Mouse (Mus musculus) liver, embryonic 13.5 days (tissue): ENCODE measurements around the gene Ddr2. TPM values are rescaled to one million over a fixed set of nuclear protein-coding genes. Genes with fewer than 3 reads are reported as not detected.
"Not testable (repeated sequence)": the region's sequence is repeated elsewhere in the genome, so short reads cannot be mapped to it uniquely, and the experiment has no call there.

Experiments
- ATAC-seq: fragments of 200-750 bp; cut with Nextera tagmentation; 2 replicates; pipeline ENCODE4 v1.8.0; 2017; ENCODE audit warnings: low read depth, mild to moderate bottlenecking, moderate number of reproducible peaks, moderate library complexity
- DNase-seq: peaks from one replicate; pipeline ENCODE4 v3.0.0; 2022
- H3K27ac ChIP-seq: fragments of 300-500 bp; sonication (generic); 2 replicates; pipeline ENCODE4 v1.5.1; 2015; ENCODE audit warnings: moderate library complexity, mild to moderate bottlenecking, inconsistent platforms
- H3K27me3 ChIP-seq: fragments of 300-500 bp; sonication (generic); 2 replicates; pipeline ENCODE4 v1.6.1; 2015; ENCODE audit warnings: mild to moderate bottlenecking, inconsistent platforms
- H3K36me3 ChIP-seq: fragments of 300-500 bp; sonication (generic); 2 replicates; pipeline ENCODE4 v1.6.1; 2015; ENCODE audit warnings: mild to moderate bottlenecking, inconsistent platforms
- H3K4me1 ChIP-seq: fragments of 300-500 bp; sonication (generic); replicated peaks from 2 replicates; pipeline ENCODE4 v1.6.1; 2015; ENCODE audit warnings: inconsistent platforms
- H3K4me2 ChIP-seq: fragments of 300-500 bp; sonication (generic); 2 replicates; pipeline ENCODE4 v1.6.1; 2015; ENCODE audit warnings: inconsistent platforms, mild to moderate bottlenecking, moderate library complexity
- H3K4me3 ChIP-seq: fragments of 300-500 bp; sonication (generic); replicated peaks from 2 replicates; pipeline ENCODE4 v1.5.1; 2015; ENCODE audit warnings: mild to moderate bottlenecking, inconsistent platforms
- H3K9ac ChIP-seq: fragments of 300-500 bp; sonication (generic); 2 replicates; pipeline ENCODE4 v1.6.1; 2015; ENCODE audit warnings: mild to moderate bottlenecking, inconsistent platforms
- H3K9me3 ChIP-seq: fragments of 300-500 bp; sonication (generic); replicated peaks from 2 replicates; pipeline ENCODE4 v1.6.1; 2016; ENCODE audit warnings: inconsistent platforms
- WGBS: fragments of 180-500 bp; shearing (Covaris S2); methylation state at CpG from one replicate; pipeline ENCODE4 v1.1.7; 2015; ENCODE audit not compliant: insufficient replicate concordance; 5-methylcytosine and 5-hydroxymethylcytosine counted together
- polyA plus RNA-seq: library from polyadenylated mRNA; unstranded; fragments of >200 nt; fragmentation: Nextera tagmentation; extraction: Ambion mirVana; gene quantifications from 2 replicates; pipeline ENCODE4 v1.2.1, GENCODE M21; 2015

Gene Ddr2
- polyA plus RNA-seq, 1 experiment from 2014 or later, result 1.7 TPM

GRCm38 (mm10) chr1:170034961-170035360 is 75.6 kb downstream of the Ddr2 start:
- H3K4me3 ChIP-seq, result no peak overlapping the region
- ATAC-seq, result no peak
- 63% methylated on average over 4 of the region's 4 CpGs for WGBS

DNA sequence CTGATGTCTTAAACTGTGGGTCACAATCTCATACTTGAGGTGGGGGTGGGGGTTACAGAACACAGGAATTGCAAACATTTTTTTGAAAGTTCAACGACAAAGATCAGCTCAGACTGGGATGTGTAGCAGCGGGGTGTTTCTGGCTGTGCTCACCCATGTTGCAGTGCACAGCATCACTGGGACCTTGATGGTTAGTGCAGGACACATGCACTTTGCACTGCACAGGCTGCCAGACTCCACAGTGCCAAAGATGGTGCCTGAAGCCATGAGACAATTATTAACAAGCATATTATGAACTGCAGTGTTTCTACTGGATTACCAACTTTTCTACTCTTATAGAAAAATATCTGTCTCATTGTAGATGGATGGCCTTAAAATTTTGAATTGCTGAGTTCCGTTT is 78.9 kb downstream of the Ddr2 start:
- Histone ChIP-seq H3K27me3 (no peaks in the 10 kb centered on the region), H3K27ac (no peak overlapping the region), H3K4me1 (no peaks in the 10 kb centered on the region), H3K36me3 (no peaks in the 10 kb centered on the region), H3K9ac (no peak overlapping the region), H3K4me3 (no peak overlapping the region), H3K4me2 (no peak overlapping the region), H3K9me3 (no peaks in the 10 kb centered on the region)
- ATAC-seq (no peak), DNase-seq (no peak)
- WGBS, result 64% methylated on average over 3 of the region's 3 CpGs

More at GRCm38 (mm10) chr1:170034961-170035360, 75.6 kb downstream of the Ddr2 start:
- Histone ChIP-seq H3K4me1 (no peaks in the 10 kb centered on the region), H3K9ac (no peak overlapping the region), H3K9me3 (no peaks in the 10 kb centered on the region), H3K4me2 (no peak overlapping the region), H3K27me3 (no peaks in the 10 kb centered on the region), H3K36me3 (no peaks in the 10 kb centered on the region), H3K27ac (no peak overlapping the region)
- DNase-seq, result no peak

GRCm38 (mm10) chr1:170014784-170015183 is 95.8 kb downstream of the Ddr2 start:
- no peak overlapping the region for H3K9ac ChIP-seq
- H3K9me3 ChIP-seq, result peaks cover 39% of the 10 kb centered on the region

DNA sequence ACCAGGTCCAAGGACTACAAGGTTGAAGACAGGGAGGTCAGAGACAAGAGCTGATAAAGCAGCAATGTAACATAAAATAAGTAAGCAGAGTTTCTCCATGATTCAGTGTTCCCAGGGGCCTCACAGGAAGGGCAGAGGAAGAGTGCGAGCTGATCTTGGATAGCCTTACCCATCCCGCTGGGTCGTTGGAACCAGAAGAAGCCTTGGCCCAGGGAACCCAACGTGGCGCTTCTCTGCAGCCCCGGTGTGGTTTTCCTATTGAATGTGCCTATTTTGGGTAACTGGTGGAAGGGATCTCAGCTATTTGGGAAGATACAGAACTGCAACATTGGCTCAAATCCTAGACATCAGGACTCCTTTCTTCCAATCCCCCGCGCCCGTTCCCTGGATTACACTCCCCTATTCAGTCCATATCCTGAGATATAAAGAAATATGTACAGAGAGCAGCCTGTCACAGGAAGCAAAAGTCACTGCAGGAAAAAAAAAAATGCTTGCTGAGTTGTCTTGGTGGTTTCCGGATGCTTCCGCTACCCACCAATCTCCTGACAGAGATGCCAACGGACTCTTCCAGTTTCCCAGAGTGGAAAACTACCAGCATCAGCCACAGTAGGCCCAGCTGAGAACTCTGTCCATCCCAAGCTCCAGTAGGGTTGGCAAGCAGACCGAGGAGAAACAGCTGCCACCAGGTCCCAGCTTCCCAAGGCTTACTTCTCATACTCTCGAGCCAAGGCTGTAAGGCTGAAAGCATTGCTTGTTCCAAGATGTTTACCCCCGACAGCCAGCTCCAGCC is 99.7 kb downstream of the Ddr2 start:
- no peak for ATAC-seq

More at GRCm38 (mm10) chr1:170014784-170015183, 95.8 kb downstream of the Ddr2 start:
- no peak for DNase-seq
- no peak for ATAC-seq
- no peak overlapping the region for H3K4me3 ChIP-seq
- H3K27me3 ChIP-seq, result no peaks in the 10 kb centered on the region
- no peak overlapping the region for H3K27ac ChIP-seq
- WGBS, result 71% methylated on average over 3 of the region's 3 CpGs
- H3K4me2 ChIP-seq, result no peak overlapping the region
- H3K36me3 ChIP-seq, result no peaks in the 10 kb centered on the region
- H3K4me1 ChIP-seq, result no peaks in the 10 kb centered on the region

GRCm38 (mm10) chr1:170009296-170009695 is 101.3 kb downstream of the Ddr2 start:
- WGBS, result 80% methylated on average over 1 of the region's 1 CpGs
- Histone ChIP-seq H3K4me3 (no peak overlapping the region), H3K27ac (no peak overlapping the region), H3K9me3 (no peaks in the 10 kb centered on the region), H3K9ac (no peak overlapping the region), H3K4me2 (no peak overlapping the region), H3K27me3 (no peaks in the 10 kb centered on the region), H3K4me1 (no peaks in the 10 kb centered on the region), H3K36me3 (no peaks in the 10 kb centered on the region)
- DNase-seq, result no peak
- no peak for ATAC-seq

More for the DNA sequence above, 99.7 kb downstream of the Ddr2 start:
- peaks cover 6% of the 10 kb centered on the region for H3K9me3 ChIP-seq
- H3K36me3 ChIP-seq, result no peaks in the 10 kb centered on the region
- no peaks in the 10 kb centered on the region for H3K4me1 ChIP-seq
- 77% methylated on average over 15 of the region's 15 CpGs for WGBS
- H3K4me3 ChIP-seq, result no peak overlapping the region
- no peak for DNase-seq
- no peaks in the 10 kb centered on the region for H3K27me3 ChIP-seq
- H3K9ac ChIP-seq, result no peak overlapping the region
- H3K27ac ChIP-seq, result no peak overlapping the region
- H3K4me2 ChIP-seq, result no peak overlapping the region

DNA sequence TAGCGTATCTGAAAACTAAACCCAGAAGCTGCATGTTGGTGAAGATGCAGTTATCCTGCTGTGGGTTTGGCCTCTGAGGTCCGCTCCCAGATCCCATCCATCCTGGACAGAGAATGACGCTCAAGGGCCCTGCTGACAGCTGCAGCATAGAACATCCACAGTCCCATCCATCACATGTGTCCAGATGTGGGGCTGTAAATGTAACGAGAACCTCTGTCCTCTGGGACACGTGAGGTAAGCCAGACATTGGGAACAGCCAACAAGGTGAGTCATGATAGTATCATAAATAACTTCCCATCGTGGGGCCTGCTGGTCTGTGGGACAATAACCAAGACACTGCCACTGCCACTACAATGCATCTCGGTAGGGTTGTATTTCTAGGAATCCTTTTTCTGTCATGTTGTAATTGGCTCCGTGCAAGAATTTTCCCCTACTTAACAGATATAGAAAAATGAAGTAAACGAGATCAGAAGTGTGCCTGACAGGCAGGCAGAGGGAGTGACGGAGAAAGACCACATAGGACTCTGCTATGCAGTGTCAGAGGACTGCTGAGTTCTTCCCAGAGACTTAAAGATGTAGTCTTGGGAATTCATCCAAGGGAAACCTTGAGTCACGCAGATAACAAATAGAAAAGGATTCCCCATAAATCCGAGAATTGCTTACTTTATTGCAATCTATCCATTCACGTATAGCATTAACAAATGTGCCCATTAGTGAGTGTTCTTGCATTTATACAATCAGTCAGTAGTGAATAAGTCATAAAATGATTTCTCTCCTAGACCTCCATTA is 101.9 kb downstream of the Ddr2 start:
- ATAC-seq (no peak), DNase-seq (no peak)
- H3K9ac ChIP-seq, result no peak overlapping the region
- no peak overlapping the region for H3K27ac ChIP-seq
- H3K4me1 ChIP-seq, result no peaks in the 10 kb centered on the region
- 61% methylated on average over 13 of the region's 13 CpGs for WGBS
- no peaks in the 10 kb centered on the region for H3K9me3 ChIP-seq
- H3K27me3 ChIP-seq, result no peaks in the 10 kb centered on the region
- H3K4me3 ChIP-seq, result no peak overlapping the region
- no peaks in the 10 kb centered on the region for H3K36me3 ChIP-seq
- no peak overlapping the region for H3K4me2 ChIP-seq

DNA sequence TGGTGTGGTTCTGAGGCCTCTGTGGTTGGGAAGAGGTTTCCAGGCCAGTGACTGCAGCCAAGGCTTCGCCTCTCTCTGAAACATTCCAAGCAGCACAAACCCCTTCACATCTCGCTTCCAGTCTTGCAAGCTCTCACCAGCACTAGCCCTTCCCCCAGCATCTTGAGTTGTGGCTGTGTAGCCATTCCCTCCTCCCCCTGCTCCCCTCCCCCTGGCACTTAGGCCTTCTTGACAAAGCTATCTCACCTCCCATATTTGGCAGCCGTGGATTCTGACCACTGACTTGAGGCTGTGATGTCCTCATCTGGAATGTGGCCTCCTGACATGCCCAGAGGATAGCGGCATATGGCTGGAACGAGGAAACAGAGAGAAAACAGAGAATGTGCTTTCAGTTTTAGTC is 104.0 kb downstream of the Ddr2 start:
- DNase-seq, result no peak
- H3K36me3 ChIP-seq, result no peaks in the 10 kb centered on the region
- no peak overlapping the region for H3K9ac ChIP-seq
- H3K4me1 ChIP-seq, result no peaks in the 10 kb centered on the region
- H3K27me3 ChIP-seq, result no peaks in the 10 kb centered on the region
- H3K4me2 ChIP-seq, result no peak overlapping the region
- H3K27ac ChIP-seq, result no peak overlapping the region
- 47% methylated on average over 5 of the region's 5 CpGs for WGBS
- no peak overlapping the region for H3K4me3 ChIP-seq
- H3K9me3 ChIP-seq, result no peaks in the 10 kb centered on the region
- ATAC-seq, result no peak

DNA sequence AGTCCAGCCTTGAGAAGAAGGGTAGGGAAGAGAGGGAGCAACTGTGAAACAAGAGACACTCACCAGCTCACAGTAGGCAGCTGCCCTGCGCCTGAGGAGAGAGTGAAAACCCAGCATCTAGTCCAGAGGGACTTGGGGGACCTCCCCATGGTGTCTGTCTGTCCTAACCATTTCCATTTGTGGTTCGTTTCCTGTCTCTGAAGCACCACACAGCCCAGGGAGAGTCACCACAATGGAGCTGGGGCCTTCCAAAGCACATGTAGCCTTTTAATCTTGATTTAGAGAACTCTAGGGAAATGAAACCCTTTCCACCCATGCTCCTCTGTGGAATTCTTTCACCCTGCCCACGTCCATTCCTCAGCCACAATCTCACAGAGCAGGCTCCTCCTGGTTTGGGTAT is 105.3 kb downstream of the Ddr2 start:
- no peaks in the 10 kb centered on the region for H3K9me3 ChIP-seq
- H3K4me2 ChIP-seq, result no peak overlapping the region
- no peak overlapping the region for H3K27ac ChIP-seq
- no peaks in the 10 kb centered on the region for H3K4me1 ChIP-seq
- H3K27me3 ChIP-seq, result no peaks in the 10 kb centered on the region
- no peaks in the 10 kb centered on the region for H3K36me3 ChIP-seq
- H3K9ac ChIP-seq, result no peak overlapping the region
- no peak overlapping the region for H3K4me3 ChIP-seq
- DNase-seq, result no peak
- ATAC-seq, result no peak
- 40% methylated on average over 3 of the region's 3 CpGs for WGBS

GRCm38 (mm10) chr1:169993901-169994300 is 116.7 kb downstream of the Ddr2 start:
- not testable (repeated sequence) for H3K4me2 ChIP-seq, ATAC-seq, H3K9ac ChIP-seq, H3K4me3 ChIP-seq, H3K4me1 ChIP-seq, H3K27ac ChIP-seq, DNase-seq, H3K27me3 ChIP-seq, H3K36me3 ChIP-seq, H3K9me3 ChIP-seq
- WGBS, result 68% methylated on average over 6 of the region's 6 CpGs

GRCm38 (mm10) chr1:169986166-169986565 is 124.4 kb downstream of the Ddr2 start:
- WGBS, result 41% methylated on average over 1 of the region's 1 CpGs
- H3K4me2 ChIP-seq, result no peak overlapping the region

GRCm38 (mm10) chr1:169977621-169978020 is 132.9 kb downstream of the Ddr2 start:
- Histone ChIP-seq H3K27me3 (no peaks in the 10 kb centered on the region), H3K36me3 (no peaks in the 10 kb centered on the region), H3K27ac (no peak overlapping the region), H3K9me3 (no peaks in the 10 kb centered on the region), H3K9ac (no peak overlapping the region), H3K4me3 (no peak overlapping the region), H3K4me1 (no peaks in the 10 kb centered on the region), H3K4me2 (no peak overlapping the region)
- 57% methylated on average over 4 of the region's 4 CpGs for WGBS
- DNase-seq (no peak), ATAC-seq (no peak)

More at GRCm38 (mm10) chr1:169986166-169986565, 124.4 kb downstream of the Ddr2 start:
- ATAC-seq (no peak), DNase-seq (no peak)
- H3K27ac ChIP-seq, result no peak overlapping the region
- 0 out of 2 replicates have a peak, but pooled peaks cover 4% of the 10 kb centered on the region for H3K9me3 ChIP-seq
- no peaks in the 10 kb centered on the region for H3K27me3 ChIP-seq
- no peaks in the 10 kb centered on the region for H3K36me3 ChIP-seq
- H3K4me3 ChIP-seq, result no peak overlapping the region
- H3K9ac ChIP-seq, result no peak overlapping the region
- no peaks in the 10 kb centered on the region for H3K4me1 ChIP-seq
